Mouse (Mus musculus) liver, embryonic 16.5 days (tissue): Measurements from ENCODE around the gene Snrnp70. TPM values are rescaled to one million over a fixed set of nuclear protein-coding genes. Genes with fewer than 3 reads are reported as not detected.

ENCODE experiments used
- ATAC-seq: fragments of 200-750 bp; cut with Nextera tagmentation; 2 replicates; pipeline ENCODE4 v1.8.0; 2017; ENCODE audit warnings: low read depth, mild to moderate bottlenecking, moderate number of reproducible peaks, moderate library complexity
- H3K27ac ChIP-seq: fragments of 300-500 bp; sonication (generic); 2 replicates; pipeline ENCODE4 v1.5.1; 2014; ENCODE audit warnings: mild to moderate bottlenecking, low read length
- H3K27me3 ChIP-seq: fragments of 300-500 bp; sonication (generic); 2 replicates; pipeline ENCODE4 v1.6.1; 2014; ENCODE audit warnings: low read depth, low read length, mixed read lengths; ENCODE audit not compliant: control insufficient read depth, insufficient read depth
- H3K36me3 ChIP-seq: fragments of 300-500 bp; sonication (generic); 2 replicates; pipeline ENCODE4 v1.6.1; 2014; ENCODE audit warnings: mild to moderate bottlenecking; ENCODE audit not compliant: control insufficient read depth, insufficient read depth
- H3K4me1 ChIP-seq: fragments of 300-500 bp; sonication (generic); 2 replicates; pipeline ENCODE4 v1.6.1; 2014; ENCODE audit warnings: low read depth, low read length, mixed read lengths; ENCODE audit not compliant: control insufficient read depth
- H3K4me2 ChIP-seq: fragments of 300-500 bp; sonication (generic); 2 replicates; pipeline ENCODE4 v1.6.1; 2014; ENCODE audit warnings: low read depth, low read length, mixed read lengths
- H3K4me3 ChIP-seq: fragments of 300-500 bp; sonication (generic); 2 replicates; pipeline ENCODE4 v1.5.1; 2014; ENCODE audit warnings: low read depth, mild to moderate bottlenecking, low read length
- H3K9ac ChIP-seq: fragments of 300-500 bp; sonication (generic); 2 replicates; pipeline ENCODE4 v1.6.1; 2014; ENCODE audit warnings: low read depth, low read length
- H3K9me3 ChIP-seq: fragments of 300-500 bp; sonication (generic); replicated peaks from 2 replicates; pipeline ENCODE4 v1.6.1; 2016; ENCODE audit warnings: low read length; ENCODE audit not compliant: control insufficient read depth
- WGBS: fragments of 180-500 bp; shearing (Covaris S2); extraction: QIAGEN DNeasy Blood & Tissue Kit; methylation state at CpG from one replicate; pipeline ENCODE4 v1.1.7; 2014; ENCODE audit not compliant: insufficient replicate concordance; 5-methylcytosine and 5-hydroxymethylcytosine counted together
- polyA plus RNA-seq: library from polyadenylated mRNA; unstranded; fragments of >200 nt; fragmentation: Nextera tagmentation; extraction: Ambion mirVana; gene quantifications from 2 replicates; pipeline ENCODE4 v1.2.1, GENCODE M21; 2015

Gene Snrnp70
- polyA plus RNA-seq, 1 experiment from 2014 or later, result 64.2 TPM

DNA sequence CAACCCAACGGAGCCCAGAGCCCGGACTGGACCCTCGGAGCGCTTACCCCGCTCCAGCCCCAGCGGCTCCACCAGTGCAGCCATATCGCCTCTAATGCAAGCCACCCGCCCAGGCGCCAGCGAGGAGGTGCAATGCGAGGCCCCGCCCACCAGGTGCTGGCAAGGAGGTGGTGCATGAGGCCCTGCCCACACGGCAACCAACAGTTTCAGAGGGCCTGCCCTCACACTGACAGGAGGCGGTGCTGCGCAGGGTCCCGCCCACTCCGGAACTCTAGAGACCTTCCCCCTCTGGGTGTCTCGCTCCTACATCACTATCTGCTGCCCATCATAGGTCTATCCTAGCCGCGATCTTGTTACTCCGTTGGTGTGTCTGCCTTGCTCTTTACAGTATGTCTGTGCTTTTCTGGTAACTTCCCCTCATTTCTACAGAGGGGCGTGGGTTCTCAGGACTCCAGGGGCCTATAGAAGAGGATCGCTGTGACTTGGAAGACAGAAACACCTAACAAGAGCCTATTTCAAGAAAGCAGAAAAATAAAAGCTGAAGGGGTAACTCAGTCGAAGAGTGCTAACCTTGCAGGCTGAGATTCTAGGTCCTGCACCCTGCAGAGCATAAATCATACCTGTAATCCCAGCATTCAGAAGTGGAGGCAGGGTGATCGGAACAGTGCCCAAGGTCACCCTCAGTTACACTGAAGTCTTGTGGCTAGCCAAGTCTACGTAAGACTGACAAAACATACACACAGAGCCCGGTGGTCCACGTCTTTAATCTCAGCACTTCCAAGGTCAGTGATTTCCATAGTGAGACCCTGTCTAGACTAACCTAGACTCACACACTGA lies 24.8 kb downstream of the Snrnp70 start, which contains the start of gene Lin7b:
Lin7b (minus strand) TSS at position 109 of the 837 bp plus-strand sequence.
- H3K4me1 ChIP-seq, result peaks cover 28% of the 10 kb centered on the region
- H3K27me3 ChIP-seq, result peaks cover 34% of the 10 kb centered on the region
- WGBS, result 7% methylated on average over 28 of the region's 28 CpGs

GRCm38 (mm10) chr7:45369836-45370474 lies 25.6 kb downstream of the Snrnp70 start:
- no peak for ATAC-seq
- peaks cover 4% of the 10 kb centered on the region; the same call in 1 of the 2 replicates for H3K36me3 ChIP-seq
- peaks cover 42% of the 10 kb centered on the region for H3K27me3 ChIP-seq
- peak overlapping the region; percentile 74 for H3K4me2 ChIP-seq
- H3K4me3 ChIP-seq, result peak overlapping the region; percentile 54
- WGBS, result 8% methylated on average over 52 of the region's 52 CpGs
- no peak overlapping the region for H3K27ac ChIP-seq
- H3K9me3 ChIP-seq, result no peaks in the 10 kb centered on the region
- H3K4me1 ChIP-seq, result peaks cover 28% of the 10 kb centered on the region
- peak overlapping the region; percentile 0; the same call in 1 of the 2 replicates for H3K9ac ChIP-seq

More for the DNA sequence above, 24.8 kb downstream of the Snrnp70 start, which contains the start of gene Lin7b:
- H3K9me3 ChIP-seq, result no peaks in the 10 kb centered on the region
- H3K4me2 ChIP-seq, result peak within 1 kb of the TSS; percentile 74
- no peak within 1 kb of the TSS for H3K27ac ChIP-seq
- H3K9ac ChIP-seq, result peak within 1 kb of the TSS; percentile 0; the same call in 1 of the 2 replicates
- ATAC-seq, result peak; percentile 76
- H3K4me3 ChIP-seq, result peak within 1 kb of the TSS; percentile 54
- H3K36me3 ChIP-seq, result peaks cover 10% of the 10 kb centered on the region

DNA sequence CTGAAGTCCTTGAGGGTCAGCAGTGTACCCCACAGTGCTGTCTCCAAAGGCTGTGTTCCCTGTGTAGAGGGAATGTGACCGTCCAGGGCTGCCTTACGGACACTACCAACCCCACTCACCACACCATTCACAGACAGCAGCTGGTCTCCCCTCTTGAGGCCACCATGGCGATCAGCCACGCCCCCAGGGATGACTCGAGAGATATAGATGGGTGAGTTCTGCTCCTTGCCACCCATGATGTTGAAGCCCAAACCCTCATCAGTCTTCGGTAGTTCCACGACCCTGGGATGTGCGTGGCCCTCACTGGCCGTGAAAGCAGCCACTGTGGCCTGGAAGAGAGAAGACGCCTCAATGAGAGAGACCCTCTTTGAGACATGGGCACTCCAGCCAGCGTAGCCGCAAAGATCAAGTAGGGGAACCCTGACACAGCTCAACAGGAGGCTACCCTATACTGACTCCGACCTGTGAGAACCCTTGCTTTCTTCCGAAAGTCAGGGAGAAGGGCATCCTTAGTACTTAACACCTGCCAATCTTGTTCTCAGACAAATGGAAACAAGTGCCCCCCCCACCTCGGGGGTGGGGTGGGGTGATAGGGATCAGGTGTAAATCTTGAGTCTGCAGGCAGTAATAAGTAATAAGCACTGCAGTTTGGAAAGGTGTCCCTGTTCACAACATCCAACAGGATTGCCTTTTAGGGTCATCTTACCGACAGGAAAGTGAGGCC lies 26.4 kb downstream of the Snrnp70 start:
- Histone ChIP-seq H3K27ac (no peak overlapping the region), H3K27me3 (peaks cover 49% of the 10 kb centered on the region), H3K4me1 (peaks cover 28% of the 10 kb centered on the region), H3K9ac (no peak overlapping the region), H3K4me2 (no peak overlapping the region), H3K4me3 (no peak overlapping the region), H3K36me3 (peaks cover 4% of the 10 kb centered on the region; the same call in 1 of the 2 replicates), H3K9me3 (no peaks in the 10 kb centered on the region)
- WGBS, result 59% methylated on average over 16 of the region's 16 CpGs
- ATAC-seq, result no peak

DNA sequence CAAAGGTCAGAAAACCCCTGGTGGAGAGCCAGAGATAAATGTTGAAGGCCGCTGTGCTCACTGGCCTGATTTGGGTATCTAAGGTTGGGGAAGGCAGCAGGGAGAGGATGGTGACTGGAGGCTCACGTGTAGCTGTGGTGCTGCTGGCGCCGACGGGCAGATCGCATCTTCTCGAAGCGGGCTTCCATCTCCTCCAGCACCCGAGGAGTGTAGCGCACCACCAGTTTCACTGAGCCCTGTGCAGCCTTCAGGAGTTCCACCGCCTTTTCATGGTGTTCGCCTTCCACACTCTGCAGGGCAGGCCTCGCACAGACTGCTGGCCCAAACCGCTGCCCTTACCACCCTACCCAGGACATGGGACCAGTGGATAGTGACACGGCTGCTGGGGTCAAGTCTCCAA lies 27.4 kb downstream of the Snrnp70 start:
- Histone ChIP-seq H3K4me2 (0 out of 2 replicates have a peak overlapping the region, but pooled peaks have one; percentile 91), H3K4me3 (no peak overlapping the region; the same call in 1 of the 2 replicates), H3K9me3 (no peaks in the 10 kb centered on the region), H3K27ac (no peak overlapping the region), H3K4me1 (peaks cover 28% of the 10 kb centered on the region), H3K9ac (no peak overlapping the region), H3K36me3 (peaks cover 4% of the 10 kb centered on the region; the same call in 1 of the 2 replicates), H3K27me3 (peaks cover 59% of the 10 kb centered on the region)
- ATAC-seq, result no peak
- WGBS, result 76% methylated on average over 15 of the region's 15 CpGs

DNA sequence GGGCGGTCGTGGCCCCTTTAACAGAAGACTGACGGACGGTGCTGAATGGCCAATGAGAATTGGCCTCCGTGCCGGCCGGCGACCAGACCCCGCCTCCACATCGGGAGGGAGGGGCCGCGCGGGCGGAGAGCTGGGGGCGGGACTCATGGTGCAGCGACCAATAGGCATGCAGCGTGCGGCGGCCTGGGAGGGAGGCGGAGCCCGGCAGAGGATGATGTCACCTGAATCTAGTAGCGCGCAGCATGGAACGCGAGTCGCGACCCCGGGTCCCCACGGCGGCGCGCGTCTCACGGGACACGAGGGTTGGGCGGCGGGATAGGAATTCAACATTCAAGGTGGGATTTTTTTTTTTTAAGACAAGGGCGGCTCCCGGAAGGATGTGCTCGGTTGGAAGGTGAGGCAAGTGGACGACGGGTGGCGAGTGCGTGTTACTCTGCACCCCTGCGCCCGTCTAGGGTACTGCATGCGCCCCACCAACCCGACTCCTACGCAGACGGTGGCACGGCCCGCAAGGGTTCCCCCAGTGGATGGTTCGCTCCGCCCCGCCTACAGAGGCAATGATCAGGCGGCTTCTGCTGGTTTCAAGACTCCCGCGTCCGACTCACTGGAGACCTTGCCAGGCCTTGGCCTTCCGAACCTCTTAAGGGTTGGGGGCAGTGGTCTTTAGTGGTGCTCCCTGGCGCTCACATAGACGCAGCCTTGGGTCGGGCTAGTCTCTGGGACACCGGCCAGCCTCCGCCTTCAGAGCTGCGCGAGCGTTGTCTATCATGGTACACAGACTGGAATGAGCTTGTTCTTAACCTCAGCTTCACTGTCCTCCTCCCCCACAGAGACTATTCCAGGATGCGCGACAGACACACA lies 28.3 kb downstream of the Snrnp70 start:
- H3K36me3 ChIP-seq, result no peaks in the 10 kb centered on the region
- peak overlapping the region; percentile 91 for H3K4me2 ChIP-seq
- H3K4me3 ChIP-seq, result peak overlapping the region; percentile 65
- no peaks in the 10 kb centered on the region for H3K9me3 ChIP-seq
- peaks cover 68% of the 10 kb centered on the region for H3K27me3 ChIP-seq
- ATAC-seq, result peak; percentile 87
- peaks cover 30% of the 10 kb centered on the region for H3K4me1 ChIP-seq
- H3K27ac ChIP-seq, result no peak overlapping the region
- under 1% methylated on average over 70 of the region's 70 CpGs for WGBS
- H3K9ac ChIP-seq, result peak overlapping the region; percentile 63

DNA sequence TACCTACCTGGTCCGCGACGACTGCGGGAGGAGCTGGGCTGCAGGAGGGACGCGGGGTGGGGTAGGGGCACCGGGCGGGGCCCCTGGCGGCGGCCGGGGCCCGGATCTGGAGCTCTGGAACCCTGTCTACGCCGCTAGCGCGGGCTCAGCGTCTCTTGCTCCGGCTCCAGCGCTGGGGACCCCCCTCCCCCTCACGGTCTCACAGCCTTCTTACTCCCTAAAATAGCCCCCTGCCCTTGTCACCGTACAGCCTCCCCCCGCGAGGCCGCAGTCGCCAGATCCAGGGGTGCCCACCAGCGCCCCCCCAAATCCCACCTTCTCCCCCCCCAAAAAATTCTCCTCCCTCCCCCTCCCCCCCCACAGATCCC lies 28.9 kb downstream of the Snrnp70 start, which contains the start of gene Ppfia3:
Ppfia3 (minus strand) TSS at position 368 of the 368 bp plus-strand sequence.
- WGBS, result 0% methylated on average over 21 of the region's 26 CpGs
- ATAC-seq, result no peak
- Histone ChIP-seq H3K9ac (peak within 1 kb of the TSS; percentile 63), H3K27ac (no peak within 1 kb of the TSS), H3K4me1 (peaks cover 33% of the 10 kb centered on the region), H3K4me2 (peak within 1 kb of the TSS; percentile 91), H3K9me3 (no peaks in the 10 kb centered on the region), H3K27me3 (peaks cover 74% of the 10 kb centered on the region), H3K36me3 (no peaks in the 10 kb centered on the region), H3K4me3 (peak within 1 kb of the TSS; percentile 65)

GRCm38 (mm10) chr7:45365742-45366651 lies 29.5 kb downstream of the Snrnp70 start:
- H3K4me2 ChIP-seq, result peak overlapping the region; percentile 91
- ATAC-seq, result no peak
- no peaks in the 10 kb centered on the region for H3K9me3 ChIP-seq
- H3K27me3 ChIP-seq, result peaks cover 81% of the 10 kb centered on the region
- H3K4me3 ChIP-seq, result peak overlapping the region; percentile 65
- no peak overlapping the region for H3K27ac ChIP-seq
- no peaks in the 10 kb centered on the region for H3K36me3 ChIP-seq
- WGBS, result 5% methylated on average over 34 of the region's 35 CpGs
- 0 out of 2 replicates have a peak overlapping the region, but pooled peaks have one; percentile 33 for H3K9ac ChIP-seq
- H3K4me1 ChIP-seq, result peaks cover 39% of the 10 kb centered on the region
